7 mouse cellular contexts compared by ENCODE assay signal in the genomic region with DNA sequence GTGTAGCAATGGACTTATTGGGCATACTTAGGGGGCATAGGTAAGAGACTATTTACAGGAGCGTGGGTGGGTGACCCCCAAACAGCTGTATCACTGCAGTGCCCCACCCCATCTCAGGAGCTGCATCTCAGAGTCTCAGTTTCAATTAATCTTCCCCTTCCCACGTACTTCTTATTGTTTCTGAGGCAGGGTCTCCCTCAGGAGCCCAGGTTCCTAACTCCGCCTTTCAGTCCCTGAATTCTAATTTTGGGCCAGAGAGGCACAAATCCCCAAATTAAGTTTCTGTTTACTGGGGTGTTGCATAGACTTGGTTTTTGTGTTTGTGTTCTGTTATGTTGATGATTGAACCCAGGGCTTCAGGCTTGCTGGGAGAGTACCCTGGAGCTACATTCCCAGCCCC. TPM values are rescaled to one million over a fixed set of nuclear protein-coding genes. Genes with fewer than 3 reads are reported as not detected.
DNase-seq lines count a peak whose midpoint lies in the region; ATAC-seq and TF ChIP-seq lines count a peak whose summit lies in the region.

No protein-coding gene starts in this region.

- H3K27me3 ChIP-seq in lung, embryonic 15.5 days, result no peaks in the 10 kb centered on the region
- H3K27me3 ChIP-seq in forebrain, embryonic 14.5 days (replicated peaks; ENCODE audit: control insufficient read depth, insufficient read depth, low read length), result no peaks in the 10 kb centered on the region
- no peaks in the 10 kb centered on the region for H3K27me3 ChIP-seq in limb, embryonic 12.5 days
- no peaks in the 10 kb centered on the region for H3K27me3 ChIP-seq in stomach, postnatal 0 days (ENCODE audit: control insufficient read depth, insufficient read depth, low read length)

- no peaks in the 10 kb centered on the region for H3K36me3 ChIP-seq in lung, embryonic 15.5 days
- H3K36me3 ChIP-seq in forebrain, embryonic 14.5 days (ENCODE audit: control insufficient read depth, insufficient read depth, low read length), result no peaks in the 10 kb centered on the region
- H3K36me3 ChIP-seq in limb, embryonic 12.5 days, result no peaks in the 10 kb centered on the region
- H3K36me3 ChIP-seq in stomach, postnatal 0 days (ENCODE audit: control insufficient read depth, insufficient read depth, low read length), result no peaks in the 10 kb centered on the region

- ATAC-seq in lung, embryonic 15.5 days (ENCODE audit: borderline replicate concordance, extremely low read depth, low FRiP score, low TSS enrichment), result no peak
- ATAC-seq in forebrain, embryonic 14.5 days, result no peak
- no peak for ATAC-seq in limb, embryonic 12.5 days (ENCODE audit: insufficient number of reproducible peaks, insufficient read depth, low FRiP score, low TSS enrichment, low read depth)
- ATAC-seq in stomach, postnatal 0 days (ENCODE audit: low FRiP score, low TSS enrichment), result no peak
- ATAC-seq in CD4-positive, CD25-positive, alpha-beta regulatory T cell, adult 4 months, result no peak

- no peak for TF ChIP-seq EP300 in stomach, postnatal 0 days (optimal IDR thresholded peaks at IDR 0.05)

- H3K9ac ChIP-seq in lung, embryonic 15.5 days, result peak overlapping the region; percentile 10; the same call in 1 of the 2 replicates
- H3K9ac ChIP-seq in forebrain, embryonic 14.5 days (ENCODE audit: low read length), result peak overlapping the region; percentile 65
- H3K9ac ChIP-seq in limb, embryonic 12.5 days (replicated peaks), result no peak overlapping the region
- H3K9ac ChIP-seq in stomach, postnatal 0 days (ENCODE audit: low read length), result no peak overlapping the region

- peak overlapping the region; percentile 98 for H3K27ac ChIP-seq in lung, embryonic 15.5 days
- H3K27ac ChIP-seq in forebrain, embryonic 14.5 days (ENCODE audit: low read depth, low read length), result peak overlapping the region; percentile 100
- H3K27ac ChIP-seq in limb, embryonic 12.5 days, result peak overlapping the region; percentile 99
- peak overlapping the region; percentile 82 for H3K27ac ChIP-seq in stomach, postnatal 0 days (replicated peaks)

- TF ChIP-seq POLR2A in lung, adult 2 months (IDR thresholded peaks at IDR 0.05; ENCODE audit: borderline replicate concordance, extremely low read depth, low read depth, low read length), result no peak

- no peak for DNase-seq in lung, adult 2 months
- DNase-seq in forebrain, embryonic 14.5 days (ENCODE audit: low spot score), result no peak
- no peak for DNase-seq in stomach, postnatal 0 days (ENCODE audit: low spot score)
- DNase-seq in ovary, postnatal 36 days (ENCODE audit: low spot score), result no peak

- TF ChIP-seq CTCF in lung, adult 2 months (IDR thresholded peaks at IDR 0.05; ENCODE audit: insufficient read depth, low read length), result no peak
- no peak for TF ChIP-seq CTCF in stomach, postnatal 0 days (IDR thresholded peaks at IDR 0.05; ENCODE audit: low read depth)

- peaks cover 75% of the 10 kb centered on the region for H3K4me1 ChIP-seq in lung, embryonic 15.5 days
- peaks cover 20% of the 10 kb centered on the region for H3K4me1 ChIP-seq in lung, adult 2 months (ENCODE audit: control insufficient read depth, insufficient read depth, low read length)
- peaks cover 58% of the 10 kb centered on the region for H3K4me1 ChIP-seq in forebrain, embryonic 14.5 days (ENCODE audit: control insufficient read depth, insufficient read depth, low read length)
- peaks cover 70% of the 10 kb centered on the region for H3K4me1 ChIP-seq in limb, embryonic 12.5 days (replicated peaks)
- H3K4me1 ChIP-seq in stomach, postnatal 0 days (replicated peaks; ENCODE audit: control insufficient read depth, insufficient read depth), result peaks cover 16% of the 10 kb centered on the region

- 64% methylated on average over 3 of the region's 3 CpGs for WGBS in lung, embryonic 15.5 days
- WGBS in lung, adult 2 months, result 78% methylated on average over 3 of the region's 3 CpGs
- 35% methylated on average over 3 of the region's 3 CpGs for WGBS in forebrain, embryonic 14.5 days
- 55% methylated on average over 3 of the region's 3 CpGs for WGBS in limb, embryonic 12.5 days
- WGBS in stomach, postnatal 0 days, result 78% methylated on average over 3 of the region's 3 CpGs

- no peak overlapping the region for H3K4me2 ChIP-seq in lung, embryonic 15.5 days
- H3K4me2 ChIP-seq in forebrain, embryonic 14.5 days (ENCODE audit: low read length), result peak overlapping the region; percentile 61; the same call in 1 of the 2 replicates
- H3K4me2 ChIP-seq in limb, embryonic 12.5 days, result no peak overlapping the region
- no peak overlapping the region for H3K4me2 ChIP-seq in stomach, postnatal 0 days (replicated peaks; ENCODE audit: low read depth)

- H3K4me3 ChIP-seq in lung, embryonic 15.5 days, result no peak overlapping the region
- H3K4me3 ChIP-seq in lung, adult 2 months (replicated peaks; ENCODE audit: extremely low read depth, low read depth, low read length), result no peak overlapping the region
- no peak overlapping the region for H3K4me3 ChIP-seq in forebrain, embryonic 14.5 days (ENCODE audit: low read depth, low read length)
- H3K4me3 ChIP-seq in limb, embryonic 12.5 days (replicated peaks), result no peak overlapping the region
- H3K4me3 ChIP-seq in stomach, postnatal 0 days (ENCODE audit: low read depth, low read length), result no peak overlapping the region

- H3K9me3 ChIP-seq in lung, embryonic 15.5 days, result no peaks in the 10 kb centered on the region
- no peaks in the 10 kb centered on the region for H3K9me3 ChIP-seq in forebrain, embryonic 14.5 days (replicated peaks; ENCODE audit: control insufficient read depth, low read length)
- H3K9me3 ChIP-seq in limb, embryonic 12.5 days, result no peaks in the 10 kb centered on the region
- H3K9me3 ChIP-seq in stomach, postnatal 0 days (ENCODE audit: control insufficient read depth, low read length), result no peaks in the 10 kb centered on the region

RNA-seq across cellular contexts. Expression of a gene that starts 13.8 kb away (rescaled TPM):
- 49.4 and 50.0 TPM in 2 replicates for polyA plus RNA-seq in lung, embryonic 15.5 days (2015; fragmentation: Nextera tagmentation; extraction: Ambion mirVana)
- 50.0 and 79.4 TPM in 2 replicates for polyA plus RNA-seq in lung, adult 2 months (2012; rRNA removed)
- 41.4 and 56.5 TPM in 2 replicates for polyA plus RNA-seq in forebrain, embryonic 14.5 days (2014; fragmentation: Nextera tagmentation; extraction: Ambion mirVana)
- 55.7 and 57.2 TPM in 2 replicates for polyA plus RNA-seq in limb, embryonic 12.5 days (2016; fragmentation: Nextera tagmentation; extraction: Ambion mirVana)
- polyA plus RNA-seq in stomach, postnatal 0 days (2015; fragmentation: Nextera tagmentation; extraction: Ambion mirVana), result 19.1 and 19.8 TPM in 2 replicates
- 10 to 100 TPM in 1 of 2 experiments, 1 to 10 TPM in 1; 7.6 to 18.8 TPM for polyA plus RNA-seq in CD4-positive, CD25-positive, alpha-beta regulatory T cell, adult 4 months (2017; shearing (Covaris generic))

RNA-seq across cellular contexts. Expression of a gene that starts 48.4 kb away (rescaled TPM):
- polyA plus RNA-seq in lung, embryonic 15.5 days (2015; fragmentation: Nextera tagmentation; extraction: Ambion mirVana), result 18.0 and 19.2 TPM in 2 replicates
- polyA plus RNA-seq in lung, adult 2 months (2012; rRNA removed), result 27.2 and 33.9 TPM in 2 replicates
- 47.5 and 57.0 TPM in 2 replicates for polyA plus RNA-seq in forebrain, embryonic 14.5 days (2014; fragmentation: Nextera tagmentation; extraction: Ambion mirVana)
- 30.8 and 33.1 TPM in 2 replicates for polyA plus RNA-seq in limb, embryonic 12.5 days (2016; fragmentation: Nextera tagmentation; extraction: Ambion mirVana)
- 10.1 and 10.8 TPM in 2 replicates for polyA plus RNA-seq in stomach, postnatal 0 days (2015; fragmentation: Nextera tagmentation; extraction: Ambion mirVana)
- polyA plus RNA-seq in CD4-positive, CD25-positive, alpha-beta regulatory T cell, adult 4 months (2017; shearing (Covaris generic)), result 10 to 100 TPM; 20.0 to 29.3 TPM

Comparison
In these comparisons a context has a peak if more than half of its experiments do, and no peak if none do; other contexts are left out.
1. H3K9ac ChIP-seq: peak in lung, embryonic 15.5 days (single experiment) and forebrain, embryonic 14.5 days (single experiment); none in limb, embryonic 12.5 days (single experiment) and stomach, postnatal 0 days (single experiment).
2. Peak in every context shown above with its lines, with median percentiles within 50 percentile points of each other: H3K27ac ChIP-seq.